Mouse (Mus musculus) liver, embryonic 14.5 days (tissue): ENCODE measurements at regions not wholly inside any gene's neighbourhood (a gene's known extent, or its start where the extent isn't known, plus 50 kb on each side); places are given as distances from the start of the nearest gene placed in this dataset.

Experiments
- CTCF ChIP-seq: IDR thresholded peaks from 2 replicates; pipeline ENCODE4 v1.5.1; 2016; ENCODE audit warnings: antibody characterized with exemption, low read depth, control low read depth
- EP300 ChIP-seq: IDR thresholded peaks from 2 replicates; pipeline ENCODE4 v1.6.1; 2016; ENCODE audit warnings: antibody characterized with exemption, low read depth

DNA sequence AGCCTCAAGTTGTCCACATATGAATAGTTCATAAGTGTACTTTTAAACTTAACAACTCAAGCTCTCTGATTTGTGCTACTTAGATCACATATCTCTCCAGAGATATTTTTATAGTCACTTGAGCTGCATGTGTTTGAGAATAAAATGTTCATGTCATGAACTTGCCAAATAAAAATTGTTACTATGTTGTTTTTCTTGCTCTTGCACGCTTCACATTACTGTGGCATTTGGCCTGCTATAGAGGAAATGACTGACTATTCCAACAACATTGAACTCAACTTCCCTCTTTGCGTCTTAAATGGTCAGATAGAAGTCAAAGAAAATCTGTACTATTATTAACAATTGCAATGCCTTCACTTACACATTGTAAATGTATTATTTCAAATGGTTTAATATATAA, 582.1 kb upstream of the Stxbp6 start:
- TF ChIP-seq CTCF, result no peak
- TF ChIP-seq EP300, result no peak
